Mouse (Mus musculus) testis, adult 2 months (tissue): Measurements from ENCODE around the gene Clrn3. TPM values are rescaled to one million over a fixed set of nuclear protein-coding genes. Genes with fewer than 3 reads are reported as not detected.

Experiments
- H3K27ac ChIP-seq: fragments of 200-500 bp; 2 replicates; pipeline ENCODE4 v1.5.1; 2012; ENCODE audit warnings: low read depth, low read length; ENCODE audit not compliant: control insufficient read depth, insufficient read depth
- H3K27me3 ChIP-seq: fragments of 200-500 bp; 2 replicates; pipeline ENCODE4 v1.6.1; 2012; ENCODE audit warnings: mild to moderate bottlenecking, low read length, moderate library complexity; ENCODE audit not compliant: control insufficient read depth, insufficient read depth
- H3K36me3 ChIP-seq: fragments of 200-500 bp; 2 replicates; pipeline ENCODE4 v1.6.1; 2012; ENCODE audit warnings: mild to moderate bottlenecking, low read length; ENCODE audit not compliant: control insufficient read depth, insufficient read depth
- H3K4me1 ChIP-seq: fragments of 200-500 bp; 2 replicates; pipeline ENCODE4 v1.6.1; 2012; ENCODE audit warnings: low read length; ENCODE audit not compliant: control insufficient read depth, insufficient read depth
- H3K4me3 ChIP-seq: fragments of 200-500 bp; 2 replicates; pipeline ENCODE4 v1.5.1; 2012; ENCODE audit warnings: low read depth, mild to moderate bottlenecking, low read length, moderate library complexity, mixed read lengths; ENCODE audit not compliant: control insufficient read depth
- CTCF ChIP-seq: fragments of 200-500 bp; IDR thresholded peaks from 2 replicates; pipeline ENCODE4 v1.5.1; 2012; ENCODE audit warnings: low read depth, mild to moderate bottlenecking, inconsistent platforms, low read length, moderate library complexity; ENCODE audit not compliant: control insufficient read depth, insufficient read depth, insufficient replicate concordance
- POLR2A ChIP-seq: fragments of 200-500 bp; IDR thresholded peaks from 2 replicates; pipeline ENCODE4 v1.6.1; 2012; ENCODE audit warnings: low read depth, mild to moderate bottlenecking, inconsistent platforms, low read length, moderate library complexity; ENCODE audit not compliant: control insufficient read depth
- polyA plus RNA-seq: library from polyadenylated mRNA; depleted of rRNA; stranded (reverse); fragments of >200 nt; gene quantifications from 2 replicates; pipeline ENCODE4 v1.2.3, GENCODE M21; 2012

Gene Clrn3
- polyA plus RNA-seq, 1 experiment: not detected

- TF ChIP-seq CTCF: no peak
- TF ChIP-seq POLR2A: no peak
- Histone ChIP-seq H3K4me3 (no peak overlapping the region), H3K27me3 (no peaks in the 10 kb centered on the region), H3K27ac (no peak overlapping the region), H3K36me3 (no peaks in the 10 kb centered on the region), H3K4me1 (peaks cover 5% of the 10 kb centered on the region; the same call in 1 of the 2 replicates)
Measured at GRCm38 (mm10) chr7:135545957-135546356, 17.5 kb upstream of the Clrn3 start.

- TF ChIP-seq CTCF (no peak), POLR2A (no peak)
- Histone ChIP-seq H3K4me1 (peaks cover 5% of the 10 kb centered on the region; the same call in 1 of the 2 replicates), H3K27ac (peak overlapping the region; percentile 26; the same call in 1 of the 2 replicates), H3K4me3 (no peak overlapping the region), H3K36me3 (no peaks in the 10 kb centered on the region), H3K27me3 (no peaks in the 10 kb centered on the region)
Measured at GRCm38 (mm10) chr7:135544321-135544720, 15.9 kb upstream of the Clrn3 start.

- Histone ChIP-seq H3K4me1 (peaks cover 10% of the 10 kb centered on the region; the same call in 1 of the 2 replicates), H3K27me3 (no peaks in the 10 kb centered on the region), H3K27ac (no peak overlapping the region), H3K4me3 (no peak overlapping the region), H3K36me3 (no peaks in the 10 kb centered on the region)
- TF ChIP-seq CTCF (no peak), POLR2A (no peak)
Measured at GRCm38 (mm10) chr7:135543033-135543432, 14.6 kb upstream of the Clrn3 start.

- no peaks in the 10 kb centered on the region for H3K36me3 ChIP-seq
- no peak overlapping the region for H3K27ac ChIP-seq
- TF ChIP-seq POLR2A: no peak
- peaks cover 16% of the 10 kb centered on the region for H3K4me1 ChIP-seq
- no peak overlapping the region for H3K4me3 ChIP-seq
- no peaks in the 10 kb centered on the region for H3K27me3 ChIP-seq
Measured at GRCm38 (mm10) chr7:135542235-135542634, 13.8 kb upstream of the Clrn3 start.

GRCm38 (mm10) chr7:135539429-135539828, 11.0 kb upstream of the Clrn3 start:
- Histone ChIP-seq H3K4me1 (peaks cover 15% of the 10 kb centered on the region), H3K27ac (no peak overlapping the region)
- no peak for TF ChIP-seq POLR2A
- no peak for TF ChIP-seq CTCF

GRCm38 (mm10) chr7:135537948-135538741, 9.7 kb upstream of the Clrn3 start:
- H3K27ac ChIP-seq: peak overlapping the region; percentile 65
- peaks cover 15% of the 10 kb centered on the region for H3K4me1 ChIP-seq
- H3K4me3 ChIP-seq: peak overlapping the region; percentile 76
- TF ChIP-seq POLR2A (no peak), CTCF (no peak)
- no peaks in the 10 kb centered on the region for H3K27me3 ChIP-seq
- H3K36me3 ChIP-seq: no peaks in the 10 kb centered on the region

More at GRCm38 (mm10) chr7:135539429-135539828, 11.0 kb upstream of the Clrn3 start:
- Histone ChIP-seq H3K36me3 (no peaks in the 10 kb centered on the region), H3K4me3 (no peak overlapping the region), H3K27me3 (no peaks in the 10 kb centered on the region)

- peak within 1 kb of the TSS; percentile 65 for H3K27ac ChIP-seq
Measured at GRCm38 (mm10) chr7:135537341-135537901, 9.0 kb upstream of the Clrn3 start, which contains the start of gene Ptpre. TSS of gene Ptpre (plus strand) at chr7:135537481.

More at GRCm38 (mm10) chr7:135537341-135537901, 9.0 kb upstream of the Clrn3 start, which contains the start of gene Ptpre:
- no peaks in the 10 kb centered on the region for H3K27me3 ChIP-seq
- TF ChIP-seq POLR2A (no peak; the same call in 1 of the 2 replicates), CTCF (peak; percentile 51)
- H3K4me1 ChIP-seq: peaks cover 11% of the 10 kb centered on the region
- no peaks in the 10 kb centered on the region for H3K36me3 ChIP-seq
- H3K4me3 ChIP-seq: peak within 1 kb of the TSS; percentile 76
